Mouse (Mus musculus) megakaryocyte, embryonic 14.5 days (primary cell): ENCODE data around the gene Hoxb3.

Experiments used
- FLI1 ChIP-seq: IDR thresholded peaks from 2 replicates; pipeline ENCODE4 v1.6.1; 2012; ENCODE audit warnings: low read length, inconsistent platforms, mixed read lengths
- GATA1 ChIP-seq: IDR thresholded peaks from 3 replicates; pipeline ENCODE4 v1.6.1; 2012; ENCODE audit warnings: mixed read lengths, low read length, inconsistent platforms, borderline replicate concordance

GRCm38 (mm10) chr11:96324125-96324524, 999 bp downstream of the Hoxb3 start:
- TF ChIP-seq FLI1, result no peak
- TF ChIP-seq GATA1, result no peak
